Mouse (Mus musculus) stomach, postnatal 0 days (tissue): Measurements from ENCODE around the gene Blcap.

ENCODE experiments used
- CTCF ChIP-seq: IDR thresholded peaks from 2 replicates; pipeline ENCODE4 v1.5.1; 2016; ENCODE audit warnings: antibody characterized with exemption, low read depth, mild to moderate bottlenecking, moderate library complexity
- EP300 ChIP-seq: optimal IDR thresholded peaks from 2 replicates; pipeline ENCODE3; 2016; ENCODE audit warnings: antibody characterized with exemption

- TF ChIP-seq CTCF = no peak
- TF ChIP-seq EP300 = no peak
Observed at GRCm38 (mm10) chr2:157565446-157565845, 5.6 kb downstream of the Blcap start.
